Mouse (Mus musculus): ENCODE data around the gene Brwd1. TPM values are rescaled to one million over a fixed set of nuclear protein-coding genes. Genes with fewer than 3 reads are reported as not detected.
"Not testable (repeated sequence)": the region's sequence is repeated elsewhere in the genome, so short reads cannot be mapped to it uniquely, and the experiment has no call there.

The Brwd1 gene
- total RNA-seq, 2 experiments from 2014 or later, result 115 to 123 TPM

- peak in 1 of 2 experiments; percentile 30 for DNase-seq (ENCODE audit: low spot score in 2 of 2)
- intact Hi-C loops (cut with DNase I), result loop anchor here (2.0 kb wide), 1 partner anchor 46 kb away; no protein-coding TSS in a partner anchor
Observed at GRCm38 (mm10) chr16:96083179-96083646, 887 bp upstream of the Brwd1 start.

GRCm38 (mm10) chr16:96081742-96082241 lies 534 bp downstream of the Brwd1 start:
- intact Hi-C loops (cut with DNase I), result loop anchor here (2.0 kb wide), 1 partner anchor 47 kb away; no protein-coding TSS in a partner anchor
- peak in 1 of 2 experiments; percentile 59 for DNase-seq (ENCODE audit: low spot score in 2 of 2)

GRCm38 (mm10) chr16:96081331-96081730 lies 995 bp downstream of the Brwd1 start:
- intact Hi-C loops (cut with DNase I), result no loop called here
- peak; percentile 94 for DNase-seq (ENCODE audit: low spot score in 2 of 2)

- no peak for DNase-seq (ENCODE audit: low spot score in 2 of 2)
- intact Hi-C loops (cut with DNase I), result no loop called here
Observed at GRCm38 (mm10) chr16:96080524-96080923, 1.8 kb downstream of the Brwd1 start.

GRCm38 (mm10) chr16:96068364-96068763 lies 14.0 kb downstream of the Brwd1 start:
- DNase-seq (ENCODE audit: low spot score in 2 of 2), result no peak
- intact Hi-C loops (cut with DNase I), result no loop called here

GRCm38 (mm10) chr16:96066174-96066573 lies 16.2 kb downstream of the Brwd1 start:
- no peak for DNase-seq (ENCODE audit: low spot score in 2 of 2)
- intact Hi-C loops (cut with DNase I), result no loop called here

- intact Hi-C loops (cut with DNase I), result no loop called here
Observed at GRCm38 (mm10) chr16:96064649-96065048, 17.7 kb downstream of the Brwd1 start.

GRCm38 (mm10) chr16:96044096-96044495 lies 38.2 kb downstream of the Brwd1 start:
- intact Hi-C loops (cut with DNase I), result no loop called here
- peak in 1 of 2 experiments; percentile 33 for DNase-seq (ENCODE audit: low spot score in 2 of 2)

More at GRCm38 (mm10) chr16:96064649-96065048, 17.7 kb downstream of the Brwd1 start:
- no peak for DNase-seq (ENCODE audit: low spot score in 2 of 2)

- DNase-seq (ENCODE audit: low spot score in 2 of 2), result no peak
- intact Hi-C loops (cut with DNase I), result no loop called here
Observed at GRCm38 (mm10) chr16:96040691-96041090, 41.6 kb downstream of the Brwd1 start.

- intact Hi-C loops (cut with DNase I), result no loop called here
- peak; percentile 30 to 48 for DNase-seq (ENCODE audit: low spot score in 2 of 2)
Observed at GRCm38 (mm10) chr16:96039538-96039937, 42.8 kb downstream of the Brwd1 start.

GRCm38 (mm10) chr16:96034473-96034872 lies 47.9 kb downstream of the Brwd1 start:
- DNase-seq (ENCODE audit: low spot score in 2 of 2), result peak in 1 of 2 experiments; percentile 40

GRCm38 (mm10) chr16:96032368-96033043 lies 49.8 kb downstream of the Brwd1 start:
- no peak for DNase-seq (ENCODE audit: low spot score in 2 of 2)
- intact Hi-C loops (cut with DNase I), result no loop called here

More at GRCm38 (mm10) chr16:96034473-96034872, 47.9 kb downstream of the Brwd1 start:
- intact Hi-C loops (cut with DNase I), result no loop called here

GRCm38 (mm10) chr16:96030476-96031102 lies 51.7 kb downstream of the Brwd1 start:
- DNase-seq (ENCODE audit: low spot score in 2 of 2), result peak in 1 of 2 experiments; percentile 11
- intact Hi-C loops (cut with DNase I), result no loop called here

- no peak for DNase-seq (ENCODE audit: low spot score in 2 of 2)
- intact Hi-C loops (cut with DNase I), result no loop called here
Observed at GRCm38 (mm10) chr16:96026256-96026655, 56.1 kb downstream of the Brwd1 start.

- intact Hi-C loops (cut with DNase I), result no loop called here
- no peak for DNase-seq (ENCODE audit: low spot score in 2 of 2)
Observed at GRCm38 (mm10) chr16:96025244-96025643, 57.1 kb downstream of the Brwd1 start.

- no peak for DNase-seq (ENCODE audit: low spot score in 2 of 2)
- intact Hi-C loops (cut with DNase I), result no loop called here
Observed at GRCm38 (mm10) chr16:96021045-96021444, 61.3 kb downstream of the Brwd1 start.

- DNase-seq (ENCODE audit: low spot score in 2 of 2); intact Hi-C loops (cut with DNase I): not testable (repeated sequence)
Observed at GRCm38 (mm10) chr16:96009124-96009523, 73.2 kb downstream of the Brwd1 start.

GRCm38 (mm10) chr16:96004278-96004677 lies 78.0 kb downstream of the Brwd1 start:
- DNase-seq (ENCODE audit: low spot score in 2 of 2); intact Hi-C loops (cut with DNase I): not testable (repeated sequence)

- DNase-seq (ENCODE audit: low spot score in 2 of 2), result no peak
- intact Hi-C loops (cut with DNase I), result no loop called here
Observed at GRCm38 (mm10) chr16:95999291-95999690, 83.0 kb downstream of the Brwd1 start.

- intact Hi-C loops (cut with DNase I), result no loop called here
- no peak for DNase-seq (ENCODE audit: low spot score in 2 of 2)
Observed at GRCm38 (mm10) chr16:95996156-95996555, 86.2 kb downstream of the Brwd1 start.

Measured in left cerebral cortex, postnatal 14 days (tissue).